Mouse (Mus musculus): ENCODE data around the gene Nfya.

The Nfya gene

GRCm38 (mm10) chr17:48431054-48431453 lies 21.3 kb upstream of the Nfya start:
- no peak for DNase-seq (ENCODE audit: extremely low spot score, low spot score)

- DNase-seq (ENCODE audit: extremely low spot score, low spot score): no peak
These were observed 20.7 kb upstream of the Nfya start for GRCm38 (mm10) chr17:48430394-48430793.

GRCm38 (mm10) chr17:48427852-48428530 lies 18.3 kb upstream of the Nfya start:
- DNase-seq (ENCODE audit: extremely low spot score, low spot score): no peak

- no peak for DNase-seq (ENCODE audit: extremely low spot score, low spot score)
These were observed 17.5 kb upstream of the Nfya start for GRCm38 (mm10) chr17:48426991-48427750.

- no peak for DNase-seq (ENCODE audit: extremely low spot score, low spot score)
These were observed 16.3 kb upstream of the Nfya start for GRCm38 (mm10) chr17:48425823-48426612.

- no peak for DNase-seq (ENCODE audit: extremely low spot score, low spot score)
These were observed 14.5 kb upstream of the Nfya start for GRCm38 (mm10) chr17:48424237-48424636.

GRCm38 (mm10) chr17:48419571-48419970 lies 9.9 kb upstream of the Nfya start:
- DNase-seq (ENCODE audit: extremely low spot score, low spot score): no peak

- no peak for DNase-seq (ENCODE audit: extremely low spot score, low spot score)
These were observed 9.1 kb upstream of the Nfya start for GRCm38 (mm10) chr17:48418781-48419180.

- no peak for DNase-seq (ENCODE audit: extremely low spot score, low spot score)
These were observed 8.5 kb upstream of the Nfya start for GRCm38 (mm10) chr17:48418174-48418573.

GRCm38 (mm10) chr17:48417521-48417920 lies 7.8 kb upstream of the Nfya start:
- no peak for DNase-seq (ENCODE audit: extremely low spot score, low spot score)

GRCm38 (mm10) chr17:48416425-48417195 lies 6.9 kb upstream of the Nfya start:
- peak; percentile 42 for DNase-seq (ENCODE audit: extremely low spot score, low spot score)

- no peak for DNase-seq (ENCODE audit: extremely low spot score, low spot score)
These were observed 6.3 kb upstream of the Nfya start for GRCm38 (mm10) chr17:48416011-48416410.

GRCm38 (mm10) chr17:48411241-48411640 lies 1.5 kb upstream of the Nfya start:
- DNase-seq (ENCODE audit: extremely low spot score, low spot score): no peak

GRCm38 (mm10) chr17:48410299-48410785 lies 636 bp upstream of the Nfya start:
- DNase-seq (ENCODE audit: extremely low spot score, low spot score): no peak

GRCm38 (mm10) chr17:48408526-48409291 lies 997 bp downstream of the Nfya start:
- DNase-seq (ENCODE audit: extremely low spot score, low spot score): peak; percentile 73

- no peak for DNase-seq (ENCODE audit: extremely low spot score, low spot score)
These were observed 1.7 kb downstream of the Nfya start for GRCm38 (mm10) chr17:48407910-48408525.

GRCm38 (mm10) chr17:48407154-48407553 lies 2.6 kb downstream of the Nfya start:
- DNase-seq (ENCODE audit: extremely low spot score, low spot score): no peak

GRCm38 (mm10) chr17:48404706-48405105 lies 5.0 kb downstream of the Nfya start:
- DNase-seq (ENCODE audit: extremely low spot score, low spot score): no peak

GRCm38 (mm10) chr17:48403848-48404247 lies 5.9 kb downstream of the Nfya start:
- DNase-seq (ENCODE audit: extremely low spot score, low spot score): no peak

GRCm38 (mm10) chr17:48402751-48403150 lies 7.0 kb downstream of the Nfya start:
- DNase-seq (ENCODE audit: extremely low spot score, low spot score): no peak

All from neural tube, embryonic 10.5 days (tissue).